Mouse (Mus musculus): ENCODE measurements at regions not wholly inside any gene's neighbourhood (a gene's known extent, or its start where the extent isn't known, plus 50 kb on each side); places are given as distances from the start of the nearest gene placed in this dataset.

GRCm38 (mm10) chr16:29706996-29707395 lies 127.9 kb downstream of the Opa1 start:
- DNase-seq (ENCODE audit: low spot score): no peak
- TF ChIP-seq CTCF (IDR thresholded peaks at IDR 0.05): no peak
- H3K9me3 ChIP-seq (ENCODE audit: low read length): no peaks in the 10 kb centered on the region
- H3K27me3 ChIP-seq (ENCODE audit: insufficient read depth, low read length): peaks cover 9% of the 10 kb centered on the region
- no peak overlapping the region for H3K9ac ChIP-seq (replicated peaks; ENCODE audit: low read length, poor library complexity, severe bottlenecking)
- no peaks in the 10 kb centered on the region for H3K36me3 ChIP-seq (ENCODE audit: insufficient read depth, low read length)
- no peak for ATAC-seq (ENCODE audit: low FRiP score)
- no peak overlapping the region for H3K27ac ChIP-seq (ENCODE audit: low read depth, low read length)
- no peak overlapping the region for H3K4me3 ChIP-seq (ENCODE audit: low read depth, low read length)
- 94% methylated on average over 4 of the region's 4 CpGs for WGBS
- H3K4me1 ChIP-seq (ENCODE audit: insufficient read depth, low read length): no peaks in the 10 kb centered on the region
- no peak overlapping the region for H3K4me2 ChIP-seq (ENCODE audit: low read depth, low read length, poor library complexity, severe bottlenecking)

- peaks cover 12% of the 10 kb centered on the region for H3K27me3 ChIP-seq (ENCODE audit: insufficient read depth, low read length)
- no peak overlapping the region for H3K9ac ChIP-seq (replicated peaks; ENCODE audit: low read length, poor library complexity, severe bottlenecking)
- no peaks in the 10 kb centered on the region for H3K36me3 ChIP-seq (ENCODE audit: insufficient read depth, low read length)
- no peak overlapping the region for H3K27ac ChIP-seq (ENCODE audit: low read depth, low read length)
- 92% methylated on average over 11 of the region's 11 CpGs for WGBS
- no peak for ATAC-seq (ENCODE audit: low FRiP score)
- no peak overlapping the region for H3K4me2 ChIP-seq (ENCODE audit: low read depth, low read length, poor library complexity, severe bottlenecking)
- H3K9me3 ChIP-seq (ENCODE audit: low read length): no peaks in the 10 kb centered on the region
- no peak for DNase-seq (ENCODE audit: low spot score)
- H3K4me1 ChIP-seq (ENCODE audit: insufficient read depth, low read length): no peaks in the 10 kb centered on the region
- TF ChIP-seq CTCF (IDR thresholded peaks at IDR 0.05): no peak
- no peak overlapping the region for H3K4me3 ChIP-seq (ENCODE audit: low read depth, low read length)
These were observed 128.5 kb downstream of the Opa1 start for GRCm38 (mm10) chr16:29707656-29708055.

GRCm38 (mm10) chr16:29709072-29709471 lies 129.9 kb downstream of the Opa1 start:
- H3K4me1 ChIP-seq (ENCODE audit: insufficient read depth, low read length): no peaks in the 10 kb centered on the region
- H3K9me3 ChIP-seq (ENCODE audit: low read length): no peaks in the 10 kb centered on the region
- ATAC-seq (ENCODE audit: low FRiP score) (no peak), DNase-seq (ENCODE audit: low spot score) (no peak)
- H3K27ac ChIP-seq (ENCODE audit: low read depth, low read length): no peak overlapping the region
- H3K4me2 ChIP-seq (ENCODE audit: low read depth, low read length, poor library complexity, severe bottlenecking): no peak overlapping the region
- no peak for TF ChIP-seq CTCF (IDR thresholded peaks at IDR 0.05)
- H3K36me3 ChIP-seq (ENCODE audit: insufficient read depth, low read length): no peaks in the 10 kb centered on the region
- no peak overlapping the region for H3K9ac ChIP-seq (replicated peaks; ENCODE audit: low read length, poor library complexity, severe bottlenecking)
- 75% methylated on average over 4 of the region's 4 CpGs for WGBS
- H3K4me3 ChIP-seq (ENCODE audit: low read depth, low read length): no peak overlapping the region
- peaks cover 18% of the 10 kb centered on the region for H3K27me3 ChIP-seq (ENCODE audit: insufficient read depth, low read length)

GRCm38 (mm10) chr16:29711386-29711785 lies 132.3 kb downstream of the Opa1 start:
- no peak overlapping the region for H3K4me2 ChIP-seq (ENCODE audit: low read depth, low read length, poor library complexity, severe bottlenecking)
- no peak overlapping the region for H3K27ac ChIP-seq (ENCODE audit: low read depth, low read length)
- no peak for DNase-seq (ENCODE audit: low spot score)
- TF ChIP-seq CTCF (IDR thresholded peaks at IDR 0.05): no peak
- no peaks in the 10 kb centered on the region for H3K36me3 ChIP-seq (ENCODE audit: insufficient read depth, low read length)
- no peak for ATAC-seq (ENCODE audit: low FRiP score)
- H3K4me3 ChIP-seq (ENCODE audit: low read depth, low read length): no peak overlapping the region
- H3K27me3 ChIP-seq (ENCODE audit: insufficient read depth, low read length): peaks cover 16% of the 10 kb centered on the region
- no peak overlapping the region for H3K9ac ChIP-seq (replicated peaks; ENCODE audit: low read length, poor library complexity, severe bottlenecking)
- H3K4me1 ChIP-seq (ENCODE audit: insufficient read depth, low read length): no peaks in the 10 kb centered on the region
- H3K9me3 ChIP-seq (ENCODE audit: low read length): no peaks in the 10 kb centered on the region

GRCm38 (mm10) chr16:29711912-29712681 lies 133.0 kb downstream of the Opa1 start:
- ATAC-seq (ENCODE audit: low FRiP score) (peak; percentile 38; the same call in 1 of the 2 replicates), DNase-seq (ENCODE audit: low spot score) (peak; percentile 73)
- Histone ChIP-seq H3K27me3 (ENCODE audit: insufficient read depth, low read length) (peaks cover 20% of the 10 kb centered on the region), H3K9me3 (ENCODE audit: low read length) (no peaks in the 10 kb centered on the region), H3K9ac (replicated peaks; ENCODE audit: low read length, poor library complexity, severe bottlenecking) (no peak overlapping the region), H3K36me3 (ENCODE audit: insufficient read depth, low read length) (no peaks in the 10 kb centered on the region), H3K4me3 (ENCODE audit: low read depth, low read length) (no peak overlapping the region), H3K4me1 (ENCODE audit: insufficient read depth, low read length) (no peaks in the 10 kb centered on the region), H3K4me2 (ENCODE audit: low read depth, low read length, poor library complexity, severe bottlenecking) (no peak overlapping the region), H3K27ac (ENCODE audit: low read depth, low read length) (no peak overlapping the region)
- TF ChIP-seq CTCF (IDR thresholded peaks at IDR 0.05): no peak
- WGBS: 84% methylated on average over 12 of the region's 12 CpGs

GRCm38 (mm10) chr16:29714612-29715127 lies 135.5 kb downstream of the Opa1 start:
- H3K27me3 ChIP-seq (ENCODE audit: insufficient read depth, low read length): peaks cover 41% of the 10 kb centered on the region
- WGBS: 57% methylated on average over 10 of the region's 10 CpGs
- no peaks in the 10 kb centered on the region for H3K36me3 ChIP-seq (ENCODE audit: insufficient read depth, low read length)
- no peak overlapping the region for H3K4me3 ChIP-seq (ENCODE audit: low read depth, low read length)
- ATAC-seq (ENCODE audit: low FRiP score): peak; percentile 60; the same call in 1 of the 2 replicates
- no peak for TF ChIP-seq CTCF (IDR thresholded peaks at IDR 0.05)
- peak; percentile 91 for DNase-seq (ENCODE audit: low spot score)
- no peak overlapping the region for H3K27ac ChIP-seq (ENCODE audit: low read depth, low read length)
- no peak overlapping the region for H3K4me2 ChIP-seq (ENCODE audit: low read depth, low read length, poor library complexity, severe bottlenecking)
- H3K9me3 ChIP-seq (ENCODE audit: low read length): no peaks in the 10 kb centered on the region
- no peaks in the 10 kb centered on the region for H3K4me1 ChIP-seq (ENCODE audit: insufficient read depth, low read length)
- no peak overlapping the region for H3K9ac ChIP-seq (replicated peaks; ENCODE audit: low read length, poor library complexity, severe bottlenecking)

Measured in midbrain, postnatal 0 days (tissue).